Mouse (Mus musculus) ovary, postnatal 36 days (tissue): ENCODE data around the gene Rpain.
A peak's percentile ranks its signal among the peaks of the same experiment; 100 is the strongest.

Experiments
- DNase-seq: peaks from one replicate; pipeline ENCODE4 v3.0.0; 2022; ENCODE audit warnings: low spot score, mixed read lengths

The Rpain gene

DNA sequence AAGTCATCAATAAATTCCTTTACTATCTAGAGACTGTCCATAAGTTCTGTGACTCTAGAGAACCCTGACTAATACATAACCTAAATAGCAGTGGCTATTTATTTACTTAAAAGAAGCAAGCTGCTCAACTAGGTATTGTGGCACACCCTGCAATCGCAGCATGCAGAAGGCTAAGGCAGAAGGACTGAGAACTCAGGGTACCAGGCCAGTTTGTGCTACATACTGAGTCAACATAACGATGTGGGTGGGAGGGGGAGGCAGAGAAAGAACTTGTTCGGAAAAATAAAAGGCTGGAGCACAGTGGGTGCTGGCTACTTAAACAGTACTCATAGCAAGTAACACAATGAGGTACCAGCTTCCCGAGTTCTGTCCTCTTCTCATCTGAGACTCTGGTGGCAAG lies 31.2 kb downstream of the Rpain start:
- DNase-seq: no peak

DNA sequence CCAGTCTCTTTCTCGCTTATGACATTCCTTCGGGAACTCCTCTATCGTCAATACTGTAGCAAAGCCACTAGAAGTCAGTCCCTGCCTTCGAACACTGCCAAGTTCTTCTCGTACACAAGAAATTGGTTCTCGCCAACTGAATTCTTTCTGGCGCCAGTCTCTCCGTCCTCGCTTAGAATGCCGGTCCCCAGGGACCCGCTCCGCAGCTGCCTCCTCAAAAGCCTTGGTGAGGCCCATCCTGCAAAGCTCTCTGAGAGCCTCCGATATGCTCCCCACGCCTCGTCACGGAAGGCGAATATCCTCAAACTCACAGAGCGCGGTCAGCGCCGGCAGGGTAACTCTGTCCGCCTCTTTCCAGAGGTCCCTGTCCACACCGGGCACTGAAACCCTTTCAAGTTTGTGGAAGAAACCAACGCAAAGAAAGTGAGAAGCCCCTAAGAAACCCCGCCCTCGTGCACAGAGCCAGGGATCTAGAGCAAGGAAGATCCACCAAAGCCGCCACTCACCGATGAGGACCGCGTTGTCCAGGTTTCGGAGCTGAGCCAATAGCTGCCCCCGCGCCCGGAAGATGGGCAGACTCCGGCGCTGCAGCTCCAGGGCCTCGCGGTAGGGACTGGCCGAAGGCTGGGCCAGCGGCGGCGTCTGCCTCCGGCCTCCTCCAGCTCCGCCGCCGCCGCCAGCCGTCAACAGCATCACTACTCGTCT lies 33.8 kb downstream of the Rpain start:
- no peak for DNase-seq

DNA sequence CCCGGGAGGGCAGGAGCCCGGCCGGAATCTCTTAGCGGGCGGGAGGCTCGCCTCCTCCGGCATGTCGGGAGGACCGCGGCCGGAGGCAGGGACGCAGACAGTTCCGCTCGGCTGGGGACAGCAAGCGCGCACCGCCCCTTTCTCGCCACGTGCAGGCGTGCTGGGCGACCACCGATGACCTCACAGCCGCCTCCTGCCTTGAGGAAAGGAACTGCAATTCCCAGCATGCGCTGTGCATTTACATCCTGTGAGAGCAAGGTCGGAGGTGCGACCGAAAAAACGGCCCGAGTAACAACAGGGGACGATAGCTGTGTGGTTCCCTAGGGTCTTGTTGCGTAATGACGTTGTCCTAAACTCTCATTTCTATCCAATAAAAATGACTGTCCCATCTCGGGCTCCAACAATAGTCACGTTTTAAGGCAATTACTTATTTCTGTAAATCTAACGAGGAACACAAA lies 34.3 kb downstream of the Rpain start, which contains the start of gene Dhx33:
TSS of gene Dhx33 (minus strand) at position 122 of the 458 bp plus-strand sequence.
- peak; percentile 96 for DNase-seq

DNA sequence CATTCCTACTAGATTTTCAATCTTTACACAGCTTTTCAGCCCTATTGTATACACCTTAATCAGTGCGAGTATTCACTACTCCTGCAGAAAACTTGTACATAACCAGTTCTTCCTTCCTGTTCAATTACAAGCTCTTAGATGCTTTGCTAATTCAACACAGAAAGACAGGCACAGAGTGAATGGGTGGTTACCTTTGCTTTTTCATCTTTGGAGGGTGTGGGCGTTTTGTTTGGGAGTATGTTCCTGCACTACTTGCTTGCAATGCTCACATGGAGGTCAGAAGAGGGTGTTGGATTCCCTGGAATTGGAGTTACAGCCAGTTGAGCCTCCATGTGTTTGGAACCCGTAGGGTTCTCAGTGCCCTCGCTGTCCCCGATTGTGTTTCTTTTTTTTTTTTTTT lies 35.0 kb downstream of the Rpain start:
- DNase-seq: no peak

DNA sequence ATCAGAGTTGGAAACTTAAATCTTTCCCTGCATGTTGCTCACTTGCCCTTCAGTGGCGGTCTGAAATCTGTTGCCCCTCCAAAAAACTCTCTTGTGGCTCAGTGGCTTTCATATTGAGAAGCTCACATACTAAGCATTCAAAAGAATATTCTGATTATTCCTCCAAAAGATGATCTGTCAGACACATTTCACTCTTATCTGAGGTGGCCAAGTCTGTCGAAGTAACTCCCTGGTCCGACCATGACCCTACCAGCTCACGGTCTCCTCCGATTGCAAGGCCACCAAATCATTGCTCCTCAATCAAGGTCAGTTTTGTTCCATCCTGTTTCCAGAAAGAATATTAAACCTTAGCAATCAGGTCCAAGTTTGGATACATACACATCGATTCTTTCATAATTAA lies 37.0 kb downstream of the Rpain start:
- no peak for DNase-seq

DNA sequence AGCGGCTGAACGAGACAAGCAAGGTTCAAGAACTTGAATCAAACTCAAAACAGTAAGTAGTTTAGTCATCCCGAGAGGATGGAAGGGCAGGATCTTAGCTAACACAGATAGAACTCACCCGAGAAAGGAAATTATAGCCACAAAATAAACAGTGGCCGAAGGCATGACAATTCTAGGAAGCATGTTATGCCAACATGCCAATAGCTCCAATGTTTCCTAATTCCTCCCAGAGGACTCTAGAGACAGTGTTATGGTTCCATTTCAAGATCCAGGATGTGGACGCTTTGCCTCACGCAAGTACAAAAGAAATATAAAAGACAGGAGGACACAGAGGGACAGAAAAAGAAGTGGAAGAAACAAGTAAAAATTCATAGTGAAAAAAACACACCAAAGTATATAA lies 37.8 kb downstream of the Rpain start:
- DNase-seq: no peak

DNA sequence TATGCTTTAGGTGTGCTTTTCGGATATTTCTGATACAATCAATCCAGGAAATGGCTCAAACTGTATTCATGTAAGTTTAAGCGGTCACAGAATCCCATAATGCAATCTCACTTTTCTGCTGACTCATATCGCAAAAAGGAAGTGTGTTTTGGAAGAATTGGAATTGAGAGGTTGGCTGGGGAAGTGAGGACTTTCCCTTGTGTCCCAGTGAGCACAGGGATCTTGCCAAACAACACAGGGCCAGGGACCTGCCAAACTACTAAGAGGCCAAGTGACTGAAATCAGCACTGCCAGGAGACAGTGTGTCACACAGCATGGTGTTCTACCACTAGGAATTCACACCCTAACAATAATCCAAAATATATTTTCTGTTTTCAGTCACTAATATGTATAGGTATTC lies 38.3 kb downstream of the Rpain start:
- DNase-seq: no peak

DNA sequence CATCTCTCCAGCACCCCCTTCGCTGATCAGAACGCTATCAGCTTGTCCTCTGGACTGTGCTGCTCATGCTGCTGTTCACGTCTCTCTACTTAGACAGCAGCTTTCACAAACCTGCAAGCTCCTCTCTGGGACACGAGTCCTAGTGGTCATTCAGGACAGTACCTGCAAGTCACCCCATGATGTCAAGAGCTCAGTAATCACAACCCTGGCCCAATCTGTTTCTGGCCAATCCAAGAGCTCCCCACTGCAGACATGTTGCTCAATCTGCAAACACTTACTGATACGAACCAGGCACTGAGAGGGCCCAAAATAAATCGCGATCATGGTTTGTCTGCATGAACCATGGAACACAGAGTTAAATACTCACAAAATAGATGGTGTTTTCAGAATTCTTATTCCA lies 42.7 kb downstream of the Rpain start:
- DNase-seq: no peak

DNA sequence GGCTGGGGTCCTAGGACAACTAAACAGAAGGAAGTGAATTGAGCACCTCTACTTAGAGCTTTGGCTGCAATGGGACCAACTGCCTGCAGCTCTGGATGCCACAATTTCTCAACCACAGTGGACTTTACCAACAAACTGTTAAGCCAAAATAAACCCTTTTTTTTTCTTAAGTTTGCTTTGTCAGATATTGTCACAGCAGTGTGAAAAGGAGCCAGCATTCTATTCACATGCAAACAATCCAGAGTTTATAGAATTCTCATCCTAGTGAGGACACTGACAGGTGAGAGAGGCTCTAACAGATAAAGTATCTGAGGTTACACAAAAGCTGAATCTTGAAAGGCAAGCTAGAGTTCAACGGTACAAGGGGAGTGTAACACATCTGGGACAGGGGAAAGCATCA lies 47.0 kb downstream of the Rpain start:
- DNase-seq: no peak

DNA sequence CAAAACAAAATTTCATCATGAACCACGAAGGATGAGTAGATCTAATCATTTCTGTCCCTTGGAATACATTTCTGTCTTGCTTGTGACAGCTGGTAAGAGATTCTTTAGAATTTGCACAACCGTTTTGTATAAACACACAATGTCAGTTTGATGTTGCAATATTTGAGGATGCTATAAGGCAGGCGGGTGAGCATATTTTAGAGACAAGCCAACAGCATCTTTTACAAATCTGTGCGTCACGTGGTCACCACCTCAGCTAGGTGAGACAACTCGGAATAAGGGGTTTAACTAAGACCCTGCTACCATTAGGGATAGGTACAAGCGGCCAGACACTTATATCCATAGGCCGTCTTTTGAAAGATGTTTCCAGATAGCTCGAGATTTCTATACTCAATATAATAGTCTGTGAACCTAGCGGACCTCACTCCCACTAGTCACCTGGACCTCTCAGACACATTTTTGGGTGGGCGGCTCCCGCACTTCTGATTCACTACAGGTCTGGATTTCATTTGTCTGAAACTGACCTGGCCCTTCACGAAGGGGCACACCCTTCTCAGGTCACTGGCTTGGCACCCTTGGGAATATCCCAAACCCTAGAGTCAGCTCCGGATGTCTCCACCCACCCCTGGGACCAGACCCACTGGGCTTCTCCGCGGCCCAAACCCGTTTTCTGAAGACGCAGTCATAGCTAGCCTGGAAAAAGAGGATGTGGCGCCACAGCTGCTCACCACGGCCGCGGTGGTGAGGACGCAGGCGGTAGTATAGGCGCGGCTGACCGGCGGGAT lies 48.6 kb downstream of the Rpain start:
- no peak for DNase-seq

DNA sequence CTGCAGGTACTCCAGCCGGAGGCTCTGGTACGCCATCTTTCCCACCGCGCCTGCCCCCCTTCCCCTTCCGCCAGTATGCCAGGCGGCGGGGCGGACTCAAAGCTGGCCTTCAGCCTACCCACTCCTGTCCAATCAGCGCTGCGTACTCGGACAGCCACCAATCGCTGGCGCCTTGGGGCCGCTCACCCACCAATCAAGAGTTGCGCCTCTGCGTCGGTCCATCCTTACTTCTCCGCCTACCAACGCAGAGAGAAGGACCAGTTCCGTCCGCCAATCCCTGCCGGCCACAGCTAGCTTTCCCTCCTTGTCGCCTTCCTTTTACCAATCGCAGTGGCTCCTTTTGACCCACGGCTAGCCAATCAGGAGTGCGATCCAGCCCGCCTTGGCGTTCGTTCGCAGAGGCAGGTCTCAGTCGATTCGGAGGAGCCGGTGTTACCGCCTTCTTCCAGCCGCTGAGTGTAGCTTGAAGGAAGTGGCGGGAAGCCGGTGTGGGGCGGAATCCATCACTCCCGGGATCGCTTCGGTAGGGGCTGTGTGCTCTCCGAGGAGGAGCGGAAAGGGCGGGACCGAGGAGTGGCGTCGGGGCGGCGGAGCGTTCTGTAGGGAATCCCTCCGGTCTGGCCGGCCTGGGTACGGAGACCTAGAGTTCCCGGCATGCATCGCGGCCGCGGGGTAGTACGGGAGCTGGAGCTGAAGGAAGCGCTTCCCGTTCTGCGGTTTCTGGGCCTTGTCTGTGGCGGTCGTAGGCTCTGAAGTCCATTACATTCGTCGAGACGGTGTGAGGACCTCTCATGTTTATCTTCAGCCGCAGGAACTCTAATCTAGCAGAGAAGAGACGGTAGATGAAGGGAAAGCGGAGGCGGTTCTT lies 49.4 kb downstream of the Rpain start, which contains the start of the genes Mis12 and Derl2:
TSS of gene Mis12 (plus strand) at position 411 of the 868 bp plus-strand sequence.
TSS of gene Derl2 (minus strand) at position 641 of the 868 bp plus-strand sequence.
- DNase-seq: peak; percentile 97
